Mouse (Mus musculus): ENCODE measurements around the gene Dab1.

DNA sequence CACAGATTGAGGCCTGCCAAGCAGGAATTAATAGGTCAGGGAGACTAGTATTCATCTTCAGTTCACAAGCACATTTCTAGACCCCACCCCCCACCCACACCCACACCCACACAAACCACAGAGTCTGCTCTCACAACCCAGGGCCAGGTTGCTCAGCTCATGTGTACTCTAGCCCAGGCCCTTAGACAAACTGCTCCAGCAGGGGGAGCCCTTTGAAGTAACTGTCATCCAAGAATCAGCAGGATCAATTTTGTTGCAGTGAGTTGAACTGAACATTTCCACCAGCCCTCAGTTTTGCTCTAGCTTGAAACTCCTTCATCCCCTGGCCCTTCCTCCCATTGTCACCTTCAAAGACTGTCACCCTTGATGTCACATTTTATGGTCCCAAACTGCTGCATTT, 1046.4 kb downstream of the Dab1 start:
- TF ChIP-seq POLR2A (IDR thresholded peaks at IDR 0.05; ENCODE audit: borderline replicate concordance, insufficient read depth, low read length) (no peak), CTCF (IDR thresholded peaks at IDR 0.05; ENCODE audit: borderline replicate concordance, insufficient read depth, low read depth, low read length) (peak; percentile 44; the same call in 1 of the 2 replicates)
